Mouse (Mus musculus) cerebellum, postnatal 14 days (tissue): ENCODE data around the gene Znhit2.

Source experiments
- DNase-seq, 2 experiments: peaks; one replicate each; pipeline ENCODE4 v3.0.0; 2021; ENCODE audit warnings: mixed read lengths in 2 of 2

The Znhit2 gene

GRCm38 (mm10) chr19:6047154-6047898 lies 13.7 kb upstream of the Znhit2 start:
- DNase-seq: no peak

GRCm38 (mm10) chr19:6047899-6048166 lies 13.2 kb upstream of the Znhit2 start:
- DNase-seq: peak in 1 of 2 experiments; percentile 26

GRCm38 (mm10) chr19:6048681-6049410 lies 12.1 kb upstream of the Znhit2 start:
- DNase-seq: no peak

- DNase-seq: no peak
These were observed 8.5 kb upstream of the Znhit2 start for GRCm38 (mm10) chr19:6052516-6052915.

GRCm38 (mm10) chr19:6054296-6054695 lies 6.7 kb upstream of the Znhit2 start:
- no peak for DNase-seq

GRCm38 (mm10) chr19:6056696-6057095 lies 4.3 kb upstream of the Znhit2 start:
- peak in 1 of 2 experiments; percentile 29 for DNase-seq

GRCm38 (mm10) chr19:6057313-6058096 lies 3.5 kb upstream of the Znhit2 start, which contains the start of the genes Mrpl49 and Fau:
Gene Mrpl49 (minus strand): TSS chr19:6057785.
Gene Fau (plus strand): TSS chr19:6057844.
- DNase-seq: peak; percentile 99 to 100

GRCm38 (mm10) chr19:6058513-6058912 lies 2.5 kb upstream of the Znhit2 start:
- DNase-seq: peak in 1 of 2 experiments; percentile 26

- no peak for DNase-seq
These were observed 2.0 kb upstream of the Znhit2 start for GRCm38 (mm10) chr19:6058966-6059365.

GRCm38 (mm10) chr19:6061641-6062302 lies 780 bp downstream of the Znhit2 start:
- DNase-seq: peak; percentile 58 to 66

GRCm38 (mm10) chr19:6062418-6062817 lies 1.4 kb downstream of the Znhit2 start:
- no peak for DNase-seq

GRCm38 (mm10) chr19:6063081-6063480 lies 2.1 kb downstream of the Znhit2 start:
- DNase-seq: no peak

GRCm38 (mm10) chr19:6066571-6066970 lies 5.6 kb downstream of the Znhit2 start:
- DNase-seq: no peak

- peak; percentile 92 to 96 for DNase-seq
These were observed 6.2 kb downstream of the Znhit2 start for GRCm38 (mm10) chr19:6067011-6067723.

GRCm38 (mm10) chr19:6067724-6068415 lies 6.9 kb downstream of the Znhit2 start, which contains the start of gene Tm7sf2:
Gene Tm7sf2 (minus strand): TSS chr19:6068373.
- DNase-seq: peak; percentile 87 to 91

GRCm38 (mm10) chr19:6068951-6069350 lies 8.0 kb downstream of the Znhit2 start:
- peak in 1 of 2 experiments; percentile 53 for DNase-seq

- DNase-seq: no peak
These were observed 8.9 kb downstream of the Znhit2 start for GRCm38 (mm10) chr19:6069851-6070250.

- peak; percentile 50 to 65 for DNase-seq
These were observed 9.7 kb downstream of the Znhit2 start for GRCm38 (mm10) chr19:6070571-6071250.

GRCm38 (mm10) chr19:6071261-6071660 lies 10.3 kb downstream of the Znhit2 start:
- DNase-seq: peak in 1 of 2 experiments; percentile 25

GRCm38 (mm10) chr19:6073889-6074288 lies 12.9 kb downstream of the Znhit2 start:
- no peak for DNase-seq
